Mouse (Mus musculus): ENCODE measurements around the gene Lpp. TPM values are rescaled to one million over a fixed set of nuclear protein-coding genes. Genes with fewer than 3 reads are reported as not detected.

Lpp gene
- polyA plus RNA-seq, 1 experiment from 2014 or later: 51.0 TPM

DNA sequence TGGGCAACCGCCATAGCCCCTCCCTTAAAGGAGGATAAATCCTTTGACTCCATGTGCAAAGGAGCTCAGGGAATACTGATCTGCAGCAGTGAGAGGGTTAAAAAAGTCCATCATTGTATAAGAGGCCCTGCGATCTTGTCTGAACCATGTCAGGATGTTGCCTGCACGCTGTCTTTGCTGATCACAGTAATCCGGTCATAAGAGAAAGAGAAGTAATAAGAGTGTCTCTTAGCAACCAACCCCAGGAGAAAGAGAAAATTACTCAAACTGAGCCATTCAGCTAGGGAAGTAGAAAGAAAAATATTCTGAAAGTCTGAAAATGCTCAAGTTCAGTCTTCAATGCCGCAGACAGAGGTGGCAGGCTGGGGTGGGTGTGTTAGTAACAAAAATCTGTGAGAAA, 231.0 kb downstream of the Lpp start:
- Histone ChIP-seq H3K4me2 (no peak overlapping the region), H3K36me3 (no peaks in the 10 kb centered on the region), H3K27ac (0 out of 2 replicates have a peak overlapping the region, but pooled peaks have one; percentile 47), H3K4me1 (peaks cover 9% of the 10 kb centered on the region), H3K27me3 (no peaks in the 10 kb centered on the region), H3K9me3 (no peaks in the 10 kb centered on the region), H3K4me3 (no peak overlapping the region), H3K9ac (no peak overlapping the region)
- ATAC-seq (ENCODE audit: insufficient number of reproducible peaks, low FRiP score, low TSS enrichment, low read depth): no peak
- WGBS: 46% methylated on average over 5 of the region's 5 CpGs

- no peak for ATAC-seq (ENCODE audit: insufficient number of reproducible peaks, low FRiP score, low TSS enrichment, low read depth)
- Histone ChIP-seq H3K9me3 (no peaks in the 10 kb centered on the region), H3K36me3 (no peaks in the 10 kb centered on the region), H3K4me1 (peaks cover 9% of the 10 kb centered on the region), H3K27me3 (no peaks in the 10 kb centered on the region), H3K4me2 (no peak overlapping the region), H3K9ac (no peak overlapping the region), H3K4me3 (no peak overlapping the region), H3K27ac (no peak overlapping the region)
- 76% methylated on average over 5 of the region's 5 CpGs for WGBS
Observed at GRCm38 (mm10) chr16:24625576-24625975, 232.3 kb downstream of the Lpp start.

DNA sequence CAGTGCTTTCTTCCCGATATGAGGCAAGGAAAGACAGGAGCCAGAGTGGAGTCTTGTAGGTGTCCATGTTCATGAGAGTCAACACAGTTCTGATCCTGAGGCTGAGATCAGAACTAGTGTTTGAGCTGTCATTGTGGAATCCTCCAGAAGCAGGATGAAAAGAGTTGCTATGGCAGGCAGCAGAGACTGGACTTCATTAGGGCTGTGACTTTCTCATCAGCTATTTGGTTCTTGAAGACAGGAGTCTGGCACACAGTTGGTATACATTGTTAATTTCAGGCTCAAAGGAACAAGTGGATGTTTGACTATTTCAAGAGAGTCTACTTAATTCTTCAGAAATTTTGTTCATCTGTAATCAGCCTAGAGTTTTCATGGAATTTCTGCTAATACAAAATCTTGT, 235.5 kb downstream of the Lpp start:
- Histone ChIP-seq H3K27me3 (no peaks in the 10 kb centered on the region), H3K27ac (no peak overlapping the region), H3K9ac (no peak overlapping the region), H3K4me2 (no peak overlapping the region), H3K36me3 (no peaks in the 10 kb centered on the region), H3K4me3 (no peak overlapping the region), H3K9me3 (no peaks in the 10 kb centered on the region), H3K4me1 (peaks cover 8% of the 10 kb centered on the region)
- whole genome bisulfite sequencing: 89% methylated on average over 1 of the region's 1 CpGs
- no peak for ATAC-seq (ENCODE audit: insufficient number of reproducible peaks, low FRiP score, low TSS enrichment, low read depth)

- no peak for ATAC-seq (ENCODE audit: insufficient number of reproducible peaks, low FRiP score, low TSS enrichment, low read depth)
- no peak overlapping the region for H3K27ac ChIP-seq
- peaks cover 1% of the 10 kb centered on the region for H3K4me1 ChIP-seq
- H3K4me2 ChIP-seq: no peak overlapping the region
- H3K27me3 ChIP-seq: no peaks in the 10 kb centered on the region
- H3K36me3 ChIP-seq: no peaks in the 10 kb centered on the region
- no peaks in the 10 kb centered on the region for H3K9me3 ChIP-seq
- 73% methylated on average over 12 of the region's 12 CpGs for WGBS
- no peak overlapping the region for H3K9ac ChIP-seq
- H3K4me3 ChIP-seq: no peak overlapping the region
Observed at GRCm38 (mm10) chr16:24629218-24630172, 236.2 kb downstream of the Lpp start.

DNA sequence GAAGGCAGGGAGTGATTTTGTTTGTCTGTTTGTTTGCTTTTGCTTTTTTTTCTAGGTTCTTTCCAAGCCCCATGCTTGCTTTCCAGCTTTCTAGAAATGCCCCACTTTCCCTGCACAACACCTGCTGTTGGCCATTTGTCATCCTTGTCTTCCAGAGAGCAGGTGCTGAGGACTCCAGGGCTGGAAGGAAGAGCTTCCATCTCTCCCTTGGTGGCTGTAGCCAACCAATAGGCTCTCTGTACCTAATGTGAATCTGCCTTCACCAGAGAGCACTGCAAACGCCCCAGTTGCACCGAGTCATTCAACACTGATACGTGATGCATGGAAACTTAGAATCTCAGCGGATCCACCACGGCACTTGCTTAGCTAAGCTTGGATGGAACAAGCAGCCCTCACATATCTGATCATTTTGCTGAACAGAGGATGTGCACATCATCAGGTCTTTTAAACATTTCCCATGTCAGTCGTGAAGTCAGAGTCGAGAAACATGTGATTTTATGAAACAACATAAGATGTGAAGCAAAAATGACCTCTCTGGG, 242.1 kb downstream of the Lpp start:
- no peak for ATAC-seq (ENCODE audit: insufficient number of reproducible peaks, low FRiP score, low TSS enrichment, low read depth)
- Histone ChIP-seq H3K27ac (no peak overlapping the region), H3K4me3 (no peak overlapping the region), H3K9ac (no peak overlapping the region), H3K4me1 (no peaks in the 10 kb centered on the region; the same call in 1 of the 2 replicates), H3K4me2 (no peak overlapping the region), H3K36me3 (0 out of 2 replicates have a peak, but pooled peaks cover 3% of the 10 kb centered on the region), H3K27me3 (no peaks in the 10 kb centered on the region), H3K9me3 (no peaks in the 10 kb centered on the region)
- WGBS: 90% methylated on average over 7 of the region's 7 CpGs

DNA sequence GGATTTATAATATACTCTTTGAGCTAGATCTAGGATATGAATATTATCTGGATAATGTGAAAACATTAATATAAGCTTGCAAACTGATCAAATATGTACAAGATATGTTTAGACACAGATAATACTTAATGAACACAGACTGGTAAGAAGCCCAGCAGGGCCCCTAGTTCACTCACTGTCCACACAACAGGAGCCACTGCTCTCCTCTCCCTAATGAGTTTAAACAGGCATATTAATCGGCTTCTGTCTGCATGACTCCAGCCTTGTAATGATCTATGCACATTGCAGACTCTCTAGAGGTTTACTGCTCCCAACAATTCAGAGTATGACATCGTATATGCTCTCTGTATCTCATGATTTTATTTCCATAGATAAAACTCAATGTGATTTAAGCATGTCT, 243.6 kb downstream of the Lpp start:
- 0 out of 2 replicates have a peak, but pooled peaks cover 3% of the 10 kb centered on the region for H3K36me3 ChIP-seq
- no peaks in the 10 kb centered on the region; the same call in 1 of the 2 replicates for H3K4me1 ChIP-seq
- no peaks in the 10 kb centered on the region for H3K27me3 ChIP-seq
- ATAC-seq (ENCODE audit: insufficient number of reproducible peaks, low FRiP score, low TSS enrichment, low read depth): no peak
- H3K27ac ChIP-seq: no peak overlapping the region
- no peak overlapping the region for H3K4me2 ChIP-seq
- H3K9me3 ChIP-seq: no peaks in the 10 kb centered on the region
- H3K4me3 ChIP-seq: no peak overlapping the region
- no peak overlapping the region for H3K9ac ChIP-seq
- 59% methylated on average over 2 of the region's 2 CpGs for WGBS

DNA sequence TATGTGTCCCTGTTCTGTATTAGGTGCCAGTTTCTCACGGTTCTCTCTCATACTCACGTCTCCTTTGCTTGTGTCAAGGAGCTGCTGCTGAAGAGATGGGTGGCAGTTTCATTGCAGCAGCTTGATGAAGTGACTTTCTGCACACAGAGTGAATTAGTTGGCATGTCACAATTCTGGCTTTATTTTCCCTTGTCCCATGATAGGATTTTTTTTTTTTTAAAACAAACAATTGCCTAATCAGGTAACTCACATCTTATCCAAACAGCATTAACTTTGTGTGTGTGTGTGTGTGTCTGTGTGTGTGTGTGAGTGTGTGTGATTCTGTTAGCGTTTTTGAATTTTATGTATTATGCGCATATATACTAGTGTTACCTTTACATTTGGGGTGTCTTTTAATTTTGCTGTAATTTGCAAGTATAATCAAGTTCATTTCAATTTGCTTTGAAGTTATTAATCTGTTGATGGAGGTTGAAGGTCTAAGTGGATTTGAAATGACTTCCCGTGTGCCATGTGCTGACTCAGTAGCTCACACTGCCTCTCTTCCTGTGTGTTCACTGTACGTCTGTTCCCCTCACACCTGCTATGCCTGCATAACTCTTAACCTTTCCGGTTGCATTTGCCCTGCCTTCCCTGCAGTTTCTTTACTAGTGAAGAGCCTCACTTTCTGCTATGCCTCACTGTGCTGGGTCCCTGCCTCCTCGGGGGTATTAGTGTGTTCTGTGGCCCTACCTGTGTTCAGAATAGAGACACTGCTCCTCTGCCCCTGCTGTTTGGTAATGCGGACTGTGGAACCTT, 247.9 kb downstream of the Lpp start:
- ATAC-seq (ENCODE audit: insufficient number of reproducible peaks, low FRiP score, low TSS enrichment, low read depth): no peak
- WGBS: 83% methylated on average over 9 of the region's 9 CpGs
- H3K9ac ChIP-seq: no peak overlapping the region

GRCm38 (mm10) chr16:24643024-24643635, 249.8 kb downstream of the Lpp start:
- Histone ChIP-seq H3K4me2 (no peak overlapping the region), H3K9ac (no peak overlapping the region), H3K4me3 (no peak overlapping the region), H3K36me3 (no peaks in the 10 kb centered on the region), H3K27me3 (no peaks in the 10 kb centered on the region), H3K27ac (no peak overlapping the region), H3K4me1 (no peaks in the 10 kb centered on the region; the same call in 1 of the 2 replicates), H3K9me3 (no peaks in the 10 kb centered on the region)
- WGBS: 71% methylated on average over 4 of the region's 4 CpGs
- no peak for ATAC-seq (ENCODE audit: insufficient number of reproducible peaks, low FRiP score, low TSS enrichment, low read depth)

More for the DNA sequence above, 247.9 kb downstream of the Lpp start:
- H3K27me3 ChIP-seq: no peaks in the 10 kb centered on the region
- H3K36me3 ChIP-seq: no peaks in the 10 kb centered on the region
- no peak overlapping the region for H3K4me2 ChIP-seq
- H3K4me3 ChIP-seq: no peak overlapping the region
- no peaks in the 10 kb centered on the region; the same call in 1 of the 2 replicates for H3K4me1 ChIP-seq
- H3K9me3 ChIP-seq: no peaks in the 10 kb centered on the region
- no peak overlapping the region for H3K27ac ChIP-seq

DNA sequence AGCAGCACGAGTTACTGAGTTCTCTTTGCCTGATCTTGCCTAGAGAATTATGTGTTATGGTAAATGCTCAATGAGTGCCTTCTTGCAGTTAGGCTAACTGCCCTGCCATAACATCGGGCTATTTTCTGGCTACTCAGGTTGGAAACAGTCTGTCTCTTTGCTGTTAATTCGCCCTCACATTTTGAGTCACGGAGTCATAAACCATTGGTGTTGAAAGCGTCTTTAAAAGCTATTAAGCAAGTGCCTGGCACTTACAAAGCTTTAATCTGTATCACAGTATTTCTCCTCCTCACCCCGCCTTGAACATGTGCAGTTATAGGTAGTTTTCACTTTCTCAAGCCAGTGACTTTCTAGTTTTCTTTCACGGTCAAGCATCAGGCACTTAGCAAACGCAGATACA, 250.8 kb downstream of the Lpp start:
- Histone ChIP-seq H3K27me3 (no peaks in the 10 kb centered on the region), H3K9ac (no peak overlapping the region), H3K36me3 (no peaks in the 10 kb centered on the region), H3K27ac (no peak overlapping the region), H3K4me1 (no peaks in the 10 kb centered on the region), H3K4me3 (no peak overlapping the region), H3K4me2 (no peak overlapping the region), H3K9me3 (no peaks in the 10 kb centered on the region)
- no peak for ATAC-seq (ENCODE audit: insufficient number of reproducible peaks, low FRiP score, low TSS enrichment, low read depth)
- 50% methylated on average over 8 of the region's 8 CpGs for WGBS

DNA sequence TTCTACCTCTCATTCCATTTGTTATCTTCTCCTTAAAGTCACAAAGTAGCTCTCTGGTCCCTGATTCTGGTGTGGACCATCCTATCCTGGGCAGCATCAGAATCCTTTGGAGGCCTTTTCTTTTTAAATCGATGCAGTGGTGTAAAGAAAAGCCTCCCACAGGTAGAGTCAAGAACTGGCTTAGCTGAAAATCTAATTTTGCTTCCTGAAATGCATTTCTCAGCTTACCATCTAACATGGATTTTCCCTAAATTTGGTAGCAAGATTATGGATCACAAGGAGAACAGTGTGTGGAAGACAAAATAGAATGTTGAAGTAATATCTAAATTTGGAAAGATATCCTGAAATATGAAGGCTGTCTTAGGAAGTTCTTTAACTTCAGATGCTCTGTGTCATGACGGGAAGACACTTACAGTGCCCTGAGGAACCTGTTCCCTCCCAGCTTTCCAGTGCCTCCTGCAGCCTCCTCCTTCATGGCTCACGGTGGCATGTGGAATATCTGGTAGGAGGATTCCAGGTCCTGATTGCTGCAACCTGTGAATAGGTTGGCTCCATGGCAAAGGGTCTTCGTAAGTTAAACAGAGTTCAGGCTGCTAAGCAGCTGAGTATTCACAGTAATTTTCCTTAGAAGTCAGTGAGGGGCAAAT, 251.6 kb downstream of the Lpp start:
- no peaks in the 10 kb centered on the region for H3K4me1 ChIP-seq
- 80% methylated on average over 4 of the region's 4 CpGs for WGBS
- no peaks in the 10 kb centered on the region for H3K36me3 ChIP-seq
- no peak overlapping the region for H3K27ac ChIP-seq
- H3K4me2 ChIP-seq: no peak overlapping the region
- H3K4me3 ChIP-seq: no peak overlapping the region
- H3K9me3 ChIP-seq: no peaks in the 10 kb centered on the region
- H3K9ac ChIP-seq: no peak overlapping the region
- no peaks in the 10 kb centered on the region for H3K27me3 ChIP-seq
- no peak for ATAC-seq (ENCODE audit: insufficient number of reproducible peaks, low FRiP score, low TSS enrichment, low read depth)

GRCm38 (mm10) chr16:24645906-24646603, 252.7 kb downstream of the Lpp start:
- no peak for ATAC-seq (ENCODE audit: insufficient number of reproducible peaks, low FRiP score, low TSS enrichment, low read depth)
- 66% methylated on average over 6 of the region's 6 CpGs for WGBS
- no peak overlapping the region for H3K4me2 ChIP-seq

More at GRCm38 (mm10) chr16:24645906-24646603, 252.7 kb downstream of the Lpp start:
- no peaks in the 10 kb centered on the region for H3K27me3 ChIP-seq
- H3K9ac ChIP-seq: no peak overlapping the region
- no peaks in the 10 kb centered on the region for H3K4me1 ChIP-seq
- no peaks in the 10 kb centered on the region for H3K36me3 ChIP-seq
- H3K9me3 ChIP-seq: no peaks in the 10 kb centered on the region
- H3K27ac ChIP-seq: no peak overlapping the region
- H3K4me3 ChIP-seq: no peak overlapping the region

Measured in limb, embryonic 15.5 days (tissue).